Mouse (Mus musculus) right cerebral cortex, postnatal 10 days (tissue): ENCODE results near the gene Gm3373.
"Not testable (repeated sequence)": the region's sequence is repeated elsewhere in the genome, so short reads cannot be mapped to it uniquely, and the experiment has no call there.

Experiments used
- DNase-seq, 2 experiments: peaks; one replicate each; pipeline ENCODE4 v3.0.0; 2021; ENCODE audit warnings: low spot score in 2 of 2

The Gm3373 gene

GRCm38 (mm10) chr14:5741477-5741876, at the start of gene Gm3373:
Gene Gm3373 (minus strand): TSS chr14:5741577.
- not testable (repeated sequence) for DNase-seq

DNA sequence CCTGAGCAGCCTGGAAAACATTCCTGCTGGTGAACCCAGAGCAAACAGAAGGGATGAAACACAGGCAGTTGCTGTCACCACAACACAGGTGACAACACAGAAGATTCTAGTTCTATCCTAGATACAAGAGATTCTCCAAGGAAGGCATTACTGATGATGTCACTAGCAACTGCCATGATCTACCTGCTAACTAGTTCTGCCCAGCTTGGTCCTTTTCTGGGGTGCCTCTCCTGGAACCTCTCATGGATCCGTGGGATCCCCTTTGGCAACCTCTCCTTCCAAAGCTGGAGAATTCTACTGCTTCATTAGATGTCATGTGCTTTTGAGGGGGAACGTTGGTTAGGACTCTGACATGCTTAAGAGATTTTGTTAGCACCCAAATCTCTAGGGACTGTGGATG, 54.0 kb downstream of the Gm3373 start, which contains the start of gene Gm9603:
Gm9603 (minus strand) TSS at position 101 of the 400 bp plus-strand sequence.
- not testable (repeated sequence) for DNase-seq
